Mouse (Mus musculus) frontal cortex, adult (tissue): ENCODE results near the gene Atf2.
A peak's percentile ranks its signal among the peaks of the same experiment; 100 is the strongest.
"Not testable (repeated sequence)": the region's sequence is repeated elsewhere in the genome, so short reads cannot be mapped to it uniquely, and the experiment has no call there.

Source experiments
- ATAC-seq: cut with Nextera tagmentation; 2 replicates; pipeline ENCODE4 v1.9.2; 2017; ENCODE audit warnings: mild to moderate bottlenecking, moderate library complexity, mixed read lengths; ENCODE audit not compliant: low TSS enrichment

The Atf2 gene

DNA sequence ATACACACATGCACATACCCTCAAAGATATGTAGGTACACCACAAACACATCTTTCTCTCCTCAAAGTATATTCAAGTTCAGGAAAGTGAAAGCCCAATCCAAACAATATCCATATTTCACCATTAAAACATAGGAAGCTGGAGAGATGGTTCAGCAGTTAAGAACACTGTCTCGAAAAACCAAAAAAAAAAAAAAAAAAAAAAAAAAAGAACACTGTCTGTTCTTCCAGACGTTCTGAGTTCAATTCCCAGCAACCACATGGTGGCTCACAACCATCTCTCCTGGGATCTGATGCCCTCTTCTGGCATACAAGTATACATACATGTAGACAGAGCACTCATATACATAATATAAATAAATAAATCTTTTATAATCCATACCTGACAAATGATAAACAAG, 6.4 kb downstream of the Atf2 start:
- ATAC-seq, result no peak

DNA sequence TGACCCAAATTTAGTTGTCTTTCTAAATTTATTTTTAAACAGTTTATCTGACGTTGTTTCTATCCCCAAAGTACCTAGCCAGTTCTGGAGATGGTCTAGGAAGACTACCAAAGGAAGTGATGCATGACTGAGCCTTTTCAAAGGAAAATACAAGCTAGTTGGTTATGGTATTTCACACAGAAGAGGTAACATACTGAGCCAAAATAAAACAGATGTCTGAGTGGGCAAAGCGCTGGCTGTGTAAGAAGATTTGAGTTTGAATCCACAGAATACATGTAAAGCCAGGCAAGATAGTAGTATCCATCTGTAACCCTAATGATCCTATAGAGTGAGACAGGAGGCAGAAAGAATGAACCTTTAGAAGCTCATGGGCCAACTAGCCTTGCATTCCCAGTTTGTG, 14.5 kb downstream of the Atf2 start:
- peak; percentile 47 for ATAC-seq

GRCm38 (mm10) chr2:73867764-73868487, 24.5 kb downstream of the Atf2 start:
- peak; percentile 44; the same call in 1 of the 2 replicates for ATAC-seq

- ATAC-seq, result no peak
These were observed 32.3 kb downstream of the Atf2 start for GRCm38 (mm10) chr2:73860046-73860624.

DNA sequence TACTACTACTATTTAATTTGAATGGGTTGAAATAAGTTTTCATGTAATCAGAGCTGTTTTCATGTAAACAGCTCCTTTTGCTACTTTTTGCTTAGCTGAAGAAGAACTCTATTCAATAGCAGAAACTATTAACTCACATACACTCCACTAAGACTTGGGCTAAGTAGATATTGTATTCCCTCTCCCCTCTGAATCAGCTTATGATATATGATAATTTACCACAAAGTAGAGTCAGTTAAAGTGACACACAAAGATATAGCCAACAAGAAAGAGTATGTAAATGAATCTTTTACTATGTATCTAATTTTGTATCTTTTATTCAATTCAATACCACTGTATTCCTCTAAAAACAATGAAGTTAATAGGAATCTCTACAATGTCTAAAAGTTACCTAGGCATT, 35.1 kb downstream of the Atf2 start:
- no peak for ATAC-seq

- no peak for ATAC-seq
These were observed 36.2 kb downstream of the Atf2 start for GRCm38 (mm10) chr2:73856246-73856645.

DNA sequence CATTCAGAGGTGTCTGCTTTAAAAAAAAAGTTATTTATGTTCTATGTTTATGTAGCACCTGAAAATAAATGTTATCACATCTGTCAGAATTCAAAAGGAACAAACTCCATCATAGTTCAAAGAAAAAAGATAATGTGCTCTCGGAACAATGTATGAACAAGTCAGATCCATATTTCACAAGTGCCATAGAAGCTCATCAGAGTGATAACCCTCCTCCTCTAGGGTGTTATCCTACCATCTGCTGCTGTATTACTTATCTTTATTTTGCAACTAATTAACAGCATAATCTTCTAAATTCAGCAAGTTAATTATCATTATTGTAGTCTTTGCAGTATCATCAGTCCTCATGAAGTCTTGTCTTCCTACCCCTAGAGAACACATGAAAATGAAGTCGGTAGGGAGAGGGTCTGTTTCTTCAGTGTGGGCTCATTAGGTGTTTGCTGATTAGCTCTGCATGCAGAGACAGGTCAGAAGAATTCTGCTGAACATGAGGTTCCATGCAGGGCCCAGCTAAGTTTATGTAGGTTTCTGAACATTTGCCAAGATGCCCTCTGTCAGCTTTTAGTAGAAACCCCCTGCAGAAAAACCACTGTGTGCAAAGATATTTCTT, 57.9 kb downstream of the Atf2 start:
- no peak for ATAC-seq

GRCm38 (mm10) chr2:73833284-73833683, 59.2 kb downstream of the Atf2 start:
- no peak for ATAC-seq

- no peak for ATAC-seq
These were observed 73.7 kb downstream of the Atf2 start for GRCm38 (mm10) chr2:73818742-73819141.

DNA sequence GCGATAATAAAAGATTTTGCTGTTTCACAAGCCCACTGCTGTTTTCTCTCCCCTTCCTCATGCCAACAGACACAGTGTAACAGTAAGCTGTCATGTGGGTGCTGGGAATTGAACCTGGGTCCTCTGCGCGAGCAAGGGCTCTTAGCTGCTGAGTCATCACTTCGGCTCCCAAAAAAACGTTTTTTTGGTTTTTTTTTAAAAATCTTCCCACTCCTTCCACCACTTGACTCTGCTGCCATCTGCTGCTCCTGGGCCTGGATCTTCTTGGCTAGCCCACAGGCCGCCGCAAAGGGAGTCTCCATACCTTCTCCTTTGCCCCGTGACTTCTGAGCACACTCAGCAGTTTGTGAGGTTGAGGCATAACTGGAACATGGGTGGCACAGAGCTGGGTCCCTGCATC, 84.8 kb downstream of the Atf2 start:
- no peak for ATAC-seq

DNA sequence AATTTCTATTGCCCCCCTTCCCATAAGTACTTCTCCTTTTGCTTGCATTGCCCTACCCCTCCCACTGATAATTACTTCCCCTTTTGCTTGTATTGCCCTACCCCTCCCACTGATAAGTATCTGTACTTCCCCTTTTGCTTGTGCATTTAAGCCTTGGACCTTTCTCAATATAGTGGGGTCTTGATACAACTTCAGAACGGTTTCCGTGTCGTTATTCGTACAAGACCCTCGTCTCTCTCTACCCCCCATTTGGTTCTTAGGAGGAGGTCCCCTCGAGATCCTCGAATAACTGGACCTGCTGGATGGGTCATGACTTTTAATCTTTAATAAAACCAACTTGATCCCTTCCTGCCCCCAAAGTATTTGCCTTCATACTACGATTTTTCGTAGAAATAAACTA, 92.3 kb downstream of the Atf2 start:
- ATAC-seq, result not testable (repeated sequence)

- no peak for ATAC-seq
These were observed 93.7 kb downstream of the Atf2 start for GRCm38 (mm10) chr2:73798786-73799185.

GRCm38 (mm10) chr2:73798136-73798535, 94.3 kb downstream of the Atf2 start:
- ATAC-seq, result no peak

- ATAC-seq, result no peak
These were observed 100.4 kb downstream of the Atf2 start for GRCm38 (mm10) chr2:73791846-73792630.

GRCm38 (mm10) chr2:73790332-73790731, 102.1 kb downstream of the Atf2 start:
- ATAC-seq, result no peak

GRCm38 (mm10) chr2:73788395-73788794, 104.0 kb downstream of the Atf2 start:
- ATAC-seq, result no peak

GRCm38 (mm10) chr2:73782371-73782905, 110.0 kb downstream of the Atf2 start:
- ATAC-seq, result no peak

DNA sequence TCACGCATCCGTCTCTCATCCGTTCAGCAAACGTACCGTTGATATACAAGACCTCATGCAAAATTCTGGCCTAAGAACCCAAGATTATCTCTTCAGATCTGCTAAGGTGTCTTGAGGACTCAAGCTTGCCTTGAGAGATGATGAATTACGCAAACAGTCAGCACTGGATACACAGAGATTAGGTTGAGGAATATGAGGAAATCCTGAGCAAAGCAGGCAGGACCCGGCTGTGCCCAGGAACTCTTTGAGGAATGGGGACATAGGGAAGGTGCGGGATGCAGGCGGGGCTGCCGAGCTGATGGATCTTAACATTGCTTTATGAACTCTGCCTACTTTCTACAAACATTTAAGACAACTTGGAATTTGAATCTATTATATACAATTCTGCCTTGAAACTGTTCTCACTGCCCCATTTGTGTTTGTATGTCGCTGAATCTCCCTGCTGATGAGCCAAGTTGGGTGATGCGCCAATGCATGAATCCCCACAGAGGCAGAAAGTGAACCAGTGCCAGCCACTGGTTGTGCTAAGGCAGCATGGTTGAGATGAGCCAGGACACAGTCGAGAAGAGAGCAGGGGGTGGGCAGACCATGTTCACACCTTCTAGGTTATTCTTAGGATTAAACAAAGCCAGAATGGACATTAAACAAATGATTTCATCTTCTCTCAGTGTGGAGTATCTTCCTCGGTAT, 112.0 kb downstream of the Atf2 start:
- ATAC-seq, result peak; percentile 75; the same call in 1 of the 2 replicates

DNA sequence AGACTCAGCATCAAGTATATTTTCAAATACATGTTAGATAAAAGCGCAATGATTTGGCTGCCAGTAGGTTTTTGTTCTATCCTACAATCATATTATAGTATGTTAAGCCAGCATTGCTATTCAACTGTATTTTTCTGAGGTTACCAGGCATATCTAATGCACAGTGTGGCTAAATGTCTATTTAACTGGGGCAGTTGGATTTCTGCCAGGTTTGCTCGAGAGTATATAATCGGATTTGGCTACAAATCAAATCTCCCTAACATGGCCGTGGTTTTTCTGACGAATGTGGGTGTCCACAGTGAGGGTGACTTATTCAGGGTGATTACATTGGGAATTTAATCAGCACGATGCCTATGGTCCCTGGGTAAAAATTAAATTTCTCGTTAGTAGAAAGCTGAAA, 112.6 kb downstream of the Atf2 start:
- ATAC-seq, result no peak

GRCm38 (mm10) chr2:73779016-73779595, 113.3 kb downstream of the Atf2 start:
- no peak for ATAC-seq

- ATAC-seq, result no peak
These were observed 115.5 kb downstream of the Atf2 start for GRCm38 (mm10) chr2:73776936-73777335.
